Mouse (Mus musculus) limb, embryonic 15.5 days (tissue): ENCODE data around the gene Slc17a3. TPM values are rescaled to one million over a fixed set of nuclear protein-coding genes. Genes with fewer than 3 reads are reported as not detected.

Experiments used
- ATAC-seq: fragments of 200-750 bp; cut with Nextera tagmentation; 2 replicates; pipeline ENCODE4 v1.8.0; 2017; ENCODE audit warnings: low read depth, moderate TSS enrichment; ENCODE audit not compliant: insufficient number of reproducible peaks, low FRiP score, low TSS enrichment
- H3K27ac ChIP-seq: fragments of 300-500 bp; sonication (generic); 2 replicates; pipeline ENCODE4 v1.5.1; 2015; ENCODE audit warnings: moderate library complexity, mild to moderate bottlenecking, inconsistent platforms
- H3K27me3 ChIP-seq: fragments of 300-500 bp; sonication (generic); 2 replicates; pipeline ENCODE4 v1.6.1; 2015; ENCODE audit warnings: inconsistent platforms
- H3K36me3 ChIP-seq: fragments of 300-500 bp; sonication (generic); 2 replicates; pipeline ENCODE4 v1.6.1; 2015; ENCODE audit warnings: inconsistent platforms
- H3K4me1 ChIP-seq: fragments of 300-500 bp; sonication (generic); 2 replicates; pipeline ENCODE4 v1.6.1; 2015; ENCODE audit warnings: inconsistent platforms
- H3K4me2 ChIP-seq: fragments of 300-500 bp; sonication (generic); 2 replicates; pipeline ENCODE4 v1.6.1; 2015; ENCODE audit warnings: mild to moderate bottlenecking, inconsistent platforms
- H3K4me3 ChIP-seq: fragments of 300-500 bp; sonication (generic); 2 replicates; pipeline ENCODE4 v1.5.1; 2015; ENCODE audit warnings: mild to moderate bottlenecking, inconsistent platforms
- H3K9ac ChIP-seq: fragments of 300-500 bp; sonication (generic); 2 replicates; pipeline ENCODE4 v1.6.1; 2015; ENCODE audit warnings: inconsistent platforms
- H3K9me3 ChIP-seq: fragments of 300-500 bp; sonication (generic); 2 replicates; pipeline ENCODE4 v1.6.1; 2016; ENCODE audit warnings: inconsistent platforms
- WGBS: fragments of 180-500 bp; shearing (Covaris S2); methylation state at CpG from one replicate; pipeline ENCODE4 v1.1.7; 2015; 5-methylcytosine and 5-hydroxymethylcytosine counted together
- polyA plus RNA-seq: library from polyadenylated mRNA; unstranded; fragments of >200 nt; fragmentation: Nextera tagmentation; extraction: Ambion mirVana; gene quantifications from 2 replicates; pipeline ENCODE4 v1.2.1, GENCODE M21; 2015

Gene Slc17a3
- polyA plus RNA-seq, 1 experiment from 2014 or later: 0.27 TPM

DNA sequence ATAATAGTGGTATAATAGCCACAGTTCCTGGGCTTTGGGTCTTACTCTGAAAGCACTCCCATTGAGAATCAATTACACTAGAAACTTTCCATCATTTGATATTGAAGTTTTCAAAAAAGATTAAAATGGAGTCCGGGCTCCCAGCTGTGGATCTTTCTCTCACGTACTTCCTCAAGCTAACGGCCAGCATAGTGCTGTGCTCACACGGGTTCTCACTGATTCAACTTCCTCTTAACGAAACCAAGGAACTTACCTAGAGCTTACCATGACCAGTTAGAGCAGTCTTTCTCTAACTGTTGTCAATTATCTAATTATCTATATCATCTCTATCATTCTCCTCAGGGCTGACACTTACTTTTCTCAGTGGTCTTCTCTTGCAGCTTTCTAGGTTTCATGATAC, 40.4 kb downstream of the Slc17a3 start:
- WGBS: 83% methylated on average over 5 of the region's 5 CpGs
- H3K9me3 ChIP-seq: no peaks in the 10 kb centered on the region
- H3K36me3 ChIP-seq: no peaks in the 10 kb centered on the region
- H3K4me3 ChIP-seq: no peak overlapping the region
- no peak for ATAC-seq
- no peaks in the 10 kb centered on the region for H3K4me1 ChIP-seq
- no peak overlapping the region for H3K9ac ChIP-seq
- H3K4me2 ChIP-seq: no peak overlapping the region
- H3K27ac ChIP-seq: no peak overlapping the region
- H3K27me3 ChIP-seq: no peaks in the 10 kb centered on the region

- no peak overlapping the region for H3K4me2 ChIP-seq
- H3K9ac ChIP-seq: no peak overlapping the region
- no peaks in the 10 kb centered on the region for H3K36me3 ChIP-seq
- H3K27ac ChIP-seq: no peak overlapping the region
- H3K4me1 ChIP-seq: no peaks in the 10 kb centered on the region
- 26% methylated on average over 2 of the region's 2 CpGs for WGBS
- no peaks in the 10 kb centered on the region for H3K9me3 ChIP-seq
- no peak overlapping the region for H3K4me3 ChIP-seq
- ATAC-seq: no peak
- H3K27me3 ChIP-seq: no peaks in the 10 kb centered on the region
Measured at GRCm38 (mm10) chr13:23885540-23885939, 46.3 kb downstream of the Slc17a3 start.

- 81% methylated on average over 3 of the region's 3 CpGs for WGBS
- Histone ChIP-seq H3K27ac (no peak overlapping the region), H3K9me3 (no peaks in the 10 kb centered on the region), H3K4me2 (no peak overlapping the region), H3K4me1 (no peaks in the 10 kb centered on the region), H3K27me3 (no peaks in the 10 kb centered on the region), H3K9ac (no peak overlapping the region), H3K36me3 (no peaks in the 10 kb centered on the region), H3K4me3 (no peak overlapping the region)
- no peak for ATAC-seq
Measured at GRCm38 (mm10) chr13:23887026-23887725, 47.9 kb downstream of the Slc17a3 start.

DNA sequence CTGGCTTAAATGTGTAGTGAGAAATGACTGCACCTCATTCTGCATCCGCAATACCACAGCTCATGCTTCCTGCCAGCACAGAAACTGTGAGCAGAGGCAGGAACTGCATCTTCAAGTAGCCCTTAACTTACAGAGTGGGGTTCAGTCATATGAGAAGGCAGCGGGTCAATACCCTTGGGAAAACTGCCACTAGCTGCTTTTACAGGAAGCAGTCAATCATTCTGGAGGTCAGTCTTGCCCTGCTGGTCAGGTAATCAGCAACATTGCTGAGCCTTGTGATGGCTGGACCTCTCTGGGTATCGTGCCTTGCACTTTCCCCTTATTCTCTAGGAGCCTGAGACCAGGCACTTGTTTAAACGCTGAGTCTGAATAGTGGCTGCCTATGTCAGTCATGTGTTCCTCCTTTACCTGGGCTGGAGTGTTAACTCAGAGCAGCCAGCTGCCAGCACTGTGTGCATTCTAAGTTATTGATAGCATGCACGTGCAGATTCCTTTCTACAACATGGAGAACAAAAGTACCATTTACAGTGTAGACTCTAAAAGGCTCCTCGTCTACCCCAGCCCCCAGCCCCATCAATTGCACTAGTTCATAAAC, 49.9 kb downstream of the Slc17a3 start:
- H3K9me3 ChIP-seq: no peaks in the 10 kb centered on the region
- ATAC-seq: no peak
- H3K4me3 ChIP-seq: no peak overlapping the region
- H3K36me3 ChIP-seq: no peaks in the 10 kb centered on the region
- no peak overlapping the region for H3K4me2 ChIP-seq
- no peaks in the 10 kb centered on the region for H3K27me3 ChIP-seq
- no peak overlapping the region for H3K27ac ChIP-seq
- WGBS: 39% methylated on average over 6 of the region's 6 CpGs
- no peaks in the 10 kb centered on the region for H3K4me1 ChIP-seq
- no peak overlapping the region for H3K9ac ChIP-seq

DNA sequence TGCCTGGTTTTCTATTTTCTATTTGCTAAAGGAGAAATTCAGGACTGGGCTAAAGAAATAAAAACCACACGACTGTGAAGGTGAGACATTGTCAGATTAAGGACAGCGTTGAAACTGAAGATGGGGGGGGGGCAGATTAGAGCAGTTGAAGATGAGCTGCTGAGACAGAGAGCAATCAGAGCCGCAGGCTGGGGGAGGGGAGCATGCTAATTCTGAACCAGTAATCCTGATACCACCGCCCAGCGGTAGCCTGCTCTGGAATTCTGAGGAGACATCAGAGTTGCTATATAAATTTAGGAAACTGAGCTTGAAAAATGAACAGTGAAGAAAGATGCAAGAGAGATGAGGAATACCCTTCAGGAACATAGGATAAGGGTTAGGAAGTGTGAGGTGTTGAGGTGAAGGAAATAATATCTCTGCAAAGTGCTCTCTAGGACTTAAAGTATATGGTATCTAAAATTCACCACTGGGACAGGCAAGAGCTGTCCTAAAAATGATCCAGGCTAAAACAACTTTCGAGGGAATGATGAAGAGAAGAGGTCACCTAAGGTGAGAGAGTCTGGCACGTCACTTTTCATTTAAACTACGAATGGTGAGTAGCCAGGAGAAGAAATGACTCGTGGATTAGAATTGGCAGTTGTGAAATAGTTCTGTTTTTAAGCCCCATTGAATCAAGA, 53.5 kb downstream of the Slc17a3 start:
- Histone ChIP-seq H3K9ac (no peak overlapping the region), H3K36me3 (no peaks in the 10 kb centered on the region), H3K27me3 (no peaks in the 10 kb centered on the region), H3K4me2 (no peak overlapping the region), H3K27ac (no peak overlapping the region), H3K9me3 (no peaks in the 10 kb centered on the region), H3K4me1 (no peaks in the 10 kb centered on the region), H3K4me3 (no peak overlapping the region)
- no peak for ATAC-seq
- WGBS: 42% methylated on average over 9 of the region's 9 CpGs

GRCm38 (mm10) chr13:23893269-23893593, 54.0 kb downstream of the Slc17a3 start:
- WGBS: 73% methylated on average over 4 of the region's 4 CpGs
- Histone ChIP-seq H3K4me3 (no peak overlapping the region), H3K27me3 (no peaks in the 10 kb centered on the region)

GRCm38 (mm10) chr13:23898242-23898641, 59.0 kb downstream of the Slc17a3 start:
- Histone ChIP-seq H3K27me3 (no peaks in the 10 kb centered on the region), H3K4me2 (no peak overlapping the region), H3K27ac (no peak overlapping the region), H3K4me1 (no peaks in the 10 kb centered on the region), H3K4me3 (no peak overlapping the region), H3K9ac (no peak overlapping the region), H3K36me3 (no peaks in the 10 kb centered on the region), H3K9me3 (no peaks in the 10 kb centered on the region)
- 56% methylated on average over 6 of the region's 6 CpGs for WGBS
- ATAC-seq: no peak

More at GRCm38 (mm10) chr13:23893269-23893593, 54.0 kb downstream of the Slc17a3 start:
- no peaks in the 10 kb centered on the region for H3K4me1 ChIP-seq
- no peak overlapping the region for H3K4me2 ChIP-seq
- H3K36me3 ChIP-seq: no peaks in the 10 kb centered on the region
- H3K27ac ChIP-seq: no peak overlapping the region
- no peaks in the 10 kb centered on the region for H3K9me3 ChIP-seq
- no peak overlapping the region for H3K9ac ChIP-seq
- ATAC-seq: no peak

GRCm38 (mm10) chr13:23906906-23907305, 67.7 kb downstream of the Slc17a3 start:
- ATAC-seq: no peak
- no peaks in the 10 kb centered on the region for H3K9me3 ChIP-seq
- H3K9ac ChIP-seq: no peak overlapping the region
- no peaks in the 10 kb centered on the region for H3K4me1 ChIP-seq
- H3K27ac ChIP-seq: no peak overlapping the region
- no peaks in the 10 kb centered on the region for H3K36me3 ChIP-seq
- H3K27me3 ChIP-seq: no peaks in the 10 kb centered on the region
- 94% methylated on average over 5 of the region's 5 CpGs for WGBS
- no peak overlapping the region for H3K4me2 ChIP-seq
- no peak overlapping the region for H3K4me3 ChIP-seq

DNA sequence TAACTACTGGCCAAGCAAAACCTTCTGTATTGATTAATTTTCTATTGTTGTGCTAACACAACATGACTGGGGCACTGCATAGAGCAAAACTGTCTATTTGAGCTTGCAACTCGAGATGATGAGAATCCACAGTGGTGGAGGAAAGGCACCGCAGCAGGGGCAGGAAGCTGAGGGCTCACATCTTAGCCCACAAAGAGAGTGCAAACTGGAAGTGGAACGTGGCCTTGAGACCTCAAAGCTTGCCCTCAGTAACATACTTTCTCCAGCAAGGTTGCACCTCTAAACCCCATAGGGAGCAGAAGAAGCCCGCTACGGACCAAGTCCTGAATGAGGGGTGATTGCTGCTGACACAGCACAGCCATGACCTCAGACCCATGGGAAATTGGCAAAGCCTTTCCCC, 70.9 kb downstream of the Slc17a3 start:
- H3K9ac ChIP-seq: no peak overlapping the region
- no peaks in the 10 kb centered on the region for H3K4me1 ChIP-seq
- no peak overlapping the region for H3K27ac ChIP-seq
- H3K4me3 ChIP-seq: no peak overlapping the region
- H3K27me3 ChIP-seq: no peaks in the 10 kb centered on the region
- H3K36me3 ChIP-seq: no peaks in the 10 kb centered on the region
- 77% methylated on average over 5 of the region's 5 CpGs for WGBS
- no peak overlapping the region for H3K4me2 ChIP-seq
- ATAC-seq: no peak
- H3K9me3 ChIP-seq: no peaks in the 10 kb centered on the region

Other genes with a start within 250 kb of the Slc17a3 start
- 1.9 and 2.1 TPM in 2 replicates for gene Hist1h2be, start 218.3 kb upstream of the Slc17a3 start, polyA plus RNA-seq
- 17.2 and 18.2 TPM in 2 replicates for gene Hist1h1e, start 216.9 kb upstream of the Slc17a3 start, polyA plus RNA-seq
- 0.76 and 0.78 TPM in 2 replicates for gene Hist1h2ac, start 155.5 kb upstream of the Slc17a3 start, polyA plus RNA-seq
- gene Hist1h2bc, start 155.2 kb upstream of the Slc17a3 start, polyA plus RNA-seq: 47.2 and 57.0 TPM in 2 replicates
- 0.20 TPM in 1 of 2 replicates, not detected in the other for gene Hist1h1t, start 143.6 kb upstream of the Slc17a3 start, polyA plus RNA-seq
- 3.2 and 4.0 TPM in 2 replicates for gene Hist1h4c, start 141.0 kb upstream of the Slc17a3 start, polyA plus RNA-seq
- 7.3 and 10.3 TPM in 2 replicates for gene Hfe, start 128.6 kb upstream of the Slc17a3 start, polyA plus RNA-seq
- gene Hist1h1c, start 100.6 kb upstream of the Slc17a3 start, polyA plus RNA-seq: 28.0 and 31.1 TPM in 2 replicates
- gene Hist1h3c, start 93.8 kb upstream of the Slc17a3 start, polyA plus RNA-seq: 5.8 and 6.6 TPM in 2 replicates
- gene Hist1h2bb, start 92.7 kb upstream of the Slc17a3 start, polyA plus RNA-seq: 2.0 and 2.1 TPM in 2 replicates
- 23.3 and 37.2 TPM in 2 replicates for gene Hist1h2ab, start 88.3 kb upstream of the Slc17a3 start, polyA plus RNA-seq
- 4.0 and 12.0 TPM in 2 replicates for gene Hist1h3b, start 87.2 kb upstream of the Slc17a3 start, polyA plus RNA-seq
- gene Hist1h4b, start 82.4 kb upstream of the Slc17a3 start, polyA plus RNA-seq: 4.1 and 4.5 TPM in 2 replicates
- gene Hist1h4a, start 78.2 kb upstream of the Slc17a3 start, polyA plus RNA-seq: 0.33 and 0.60 TPM in 2 replicates
- gene Hist1h3a, start 77.0 kb upstream of the Slc17a3 start, polyA plus RNA-seq: 3.1 and 7.2 TPM in 2 replicates
- gene Hist1h1a, start 75.8 kb upstream of the Slc17a3 start, polyA plus RNA-seq: 0.74 and 2.1 TPM in 2 replicates
- not detected in 2 replicates for gene Trim38, start 69.5 kb upstream of the Slc17a3 start, polyA plus RNA-seq
- gene Slc17a2, start 32.4 kb upstream of the Slc17a3 start, polyA plus RNA-seq: not detected in 2 replicates
- not detected in 2 replicates for gene Slc17a1, start 28.3 kb downstream of the Slc17a3 start, polyA plus RNA-seq
- gene Slc17a4, start 75.6 kb downstream of the Slc17a3 start, polyA plus RNA-seq: not detected in 2 replicates
- gene Hist1h2ba, start 94.7 kb downstream of the Slc17a3 start, polyA plus RNA-seq: not detected in 2 replicates
- not detected in 2 replicates for gene Hist1h2aa, start 95.0 kb downstream of the Slc17a3 start, polyA plus RNA-seq
- gene Scgn, start 151.8 kb downstream of the Slc17a3 start, polyA plus RNA-seq: not detected in 2 replicates